Mouse (Mus musculus) neural tube, embryonic 10.5 days (tissue): ENCODE measurements at regions not wholly inside any gene's neighbourhood (a gene's known extent, or its start where the extent isn't known, plus 50 kb on each side); places are given as distances from the start of the nearest gene placed in this dataset.

Experiments
- DNase-seq: peaks from one replicate; pipeline ENCODE4 v3.0.0-alpha.2; 2017; ENCODE audit warnings: low spot score; ENCODE audit errors: extremely low spot score

- peak; percentile 70 for DNase-seq
These were observed 63.9 kb downstream of the Ddx3x start for GRCm38 (mm10) chrX:13344701-13345100.

DNA sequence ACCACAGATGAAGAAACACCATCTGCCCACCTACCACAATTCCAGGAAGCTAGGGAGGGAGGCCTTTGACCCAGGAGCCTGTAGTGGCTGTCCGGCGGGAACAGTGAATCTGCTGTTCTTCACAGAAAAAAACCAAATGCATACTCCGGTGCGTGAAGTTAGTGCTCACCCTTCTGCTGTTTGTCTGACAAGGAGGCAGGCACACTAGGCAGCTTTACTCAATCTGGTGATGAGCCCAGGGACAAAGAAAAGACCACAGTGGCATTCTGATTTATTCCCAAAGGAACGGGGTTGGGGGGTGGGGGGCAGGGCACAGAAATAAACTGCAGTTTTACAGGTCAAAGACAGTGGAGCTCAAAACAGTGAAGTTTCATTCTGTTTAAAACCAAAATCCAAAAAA is 64.4 kb downstream of the Ddx3x start:
- peak; percentile 48 for DNase-seq

GRCm38 (mm10) chrX:13346011-13346631 is 65.4 kb downstream of the Ddx3x start:
- peak; percentile 46 for DNase-seq

GRCm38 (mm10) chrX:13346696-13347026 is 65.9 kb downstream of the Ddx3x start:
- no peak for DNase-seq

DNA sequence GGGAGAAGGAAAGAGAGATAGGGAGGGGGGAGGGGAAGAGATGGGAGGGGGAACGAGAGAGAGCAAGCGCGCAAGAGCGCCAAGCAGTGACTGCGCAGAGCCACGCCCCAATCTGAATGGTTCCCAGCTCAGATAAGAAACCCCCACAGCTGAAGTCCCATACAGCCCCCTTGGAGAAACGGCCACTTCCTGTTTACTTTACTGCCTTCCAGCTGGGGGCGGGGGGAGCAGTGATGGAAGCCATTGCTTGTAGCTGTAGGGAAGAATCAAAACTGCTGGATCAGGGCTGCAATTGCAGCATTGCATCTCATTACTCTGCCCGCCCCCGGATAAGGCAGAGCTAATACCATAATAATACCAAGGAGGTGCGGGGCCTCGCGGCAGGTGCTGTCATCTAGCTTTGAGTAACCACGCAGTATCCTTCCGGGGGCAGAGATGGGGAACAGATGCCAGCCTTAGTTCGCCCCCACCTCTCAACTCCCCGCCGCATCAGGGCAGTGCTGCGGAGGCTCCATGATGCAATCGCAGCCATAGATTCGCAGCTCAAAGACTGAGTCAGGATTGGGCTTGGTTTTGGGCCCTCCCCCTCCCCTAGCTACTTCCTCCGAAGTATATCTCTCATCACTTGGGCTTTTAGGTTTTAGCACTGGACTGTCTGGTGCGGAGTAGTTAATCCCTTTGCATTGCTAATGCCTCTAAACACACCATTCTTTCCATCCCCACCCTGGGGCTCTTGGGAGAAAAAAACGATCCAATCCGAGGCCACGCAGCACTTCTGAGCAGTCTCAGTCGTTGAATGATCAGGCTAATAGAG is 66.5 kb downstream of the Ddx3x start:
- peak; percentile 65 for DNase-seq

DNA sequence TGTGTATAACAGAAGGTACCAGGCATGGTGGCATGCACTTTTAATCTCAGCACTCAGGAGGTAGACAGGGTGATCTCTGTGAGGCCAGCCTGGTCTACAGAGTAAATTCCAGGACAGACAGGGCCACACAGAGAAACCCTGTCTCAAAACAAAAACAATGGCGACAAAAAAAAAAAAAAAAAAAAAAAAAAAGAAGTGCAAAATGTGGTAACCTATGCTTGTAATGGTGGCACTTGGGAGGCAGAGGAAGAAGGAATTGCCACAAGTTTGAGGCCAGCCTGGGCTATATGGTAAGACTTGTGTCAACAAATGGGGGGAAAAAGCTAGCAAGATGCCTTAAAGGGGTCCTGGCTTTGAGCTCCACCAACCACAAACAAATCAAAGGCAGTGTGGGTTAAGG is 67.6 kb downstream of the Ddx3x start:
- DNase-seq = no peak

DNA sequence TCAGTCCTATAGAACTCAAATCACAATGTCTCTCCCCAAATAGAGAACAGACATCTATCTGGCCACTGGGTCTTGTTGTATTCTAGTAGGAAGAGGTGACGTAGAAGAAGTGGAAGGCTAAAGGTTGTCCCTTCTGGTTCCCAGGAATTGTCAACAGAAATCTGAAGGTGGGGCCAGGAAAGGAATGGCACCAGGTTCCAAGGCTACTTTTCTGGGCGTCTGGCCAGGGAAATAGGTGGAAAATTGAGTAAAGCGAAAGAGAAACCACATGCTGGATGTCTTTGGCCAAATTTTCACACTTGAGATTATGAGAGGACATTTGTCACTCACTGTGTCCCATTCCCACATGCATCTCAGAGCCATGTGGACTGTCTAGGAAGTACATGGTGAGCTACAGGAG is 69.7 kb downstream of the Ddx3x start:
- DNase-seq = no peak

- no peak for DNase-seq
These were observed 76.5 kb downstream of the Ddx3x start for GRCm38 (mm10) chrX:13357149-13357783.

DNA sequence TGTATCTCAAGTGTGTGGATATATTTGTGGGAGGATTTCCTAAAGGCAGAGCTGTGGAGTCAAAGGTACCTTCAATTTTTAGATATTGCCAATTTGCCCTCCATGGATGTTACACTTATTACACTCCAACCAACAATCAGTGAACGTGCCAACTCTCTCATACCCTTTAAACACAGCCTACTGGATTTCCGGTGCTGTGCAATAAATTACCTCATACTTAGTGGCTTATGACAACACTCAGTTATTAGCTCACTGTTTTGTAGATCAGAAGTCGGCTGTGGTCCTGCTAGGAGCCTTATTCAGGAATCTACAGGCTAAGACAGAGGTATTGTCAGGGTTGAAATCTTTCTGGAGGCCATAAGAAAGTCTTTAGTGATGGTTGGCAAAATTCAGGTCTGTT is 77.2 kb downstream of the Ddx3x start:
- no peak for DNase-seq

- no peak for DNase-seq
These were observed 79.7 kb downstream of the Ddx3x start for GRCm38 (mm10) chrX:13360436-13360835.

DNA sequence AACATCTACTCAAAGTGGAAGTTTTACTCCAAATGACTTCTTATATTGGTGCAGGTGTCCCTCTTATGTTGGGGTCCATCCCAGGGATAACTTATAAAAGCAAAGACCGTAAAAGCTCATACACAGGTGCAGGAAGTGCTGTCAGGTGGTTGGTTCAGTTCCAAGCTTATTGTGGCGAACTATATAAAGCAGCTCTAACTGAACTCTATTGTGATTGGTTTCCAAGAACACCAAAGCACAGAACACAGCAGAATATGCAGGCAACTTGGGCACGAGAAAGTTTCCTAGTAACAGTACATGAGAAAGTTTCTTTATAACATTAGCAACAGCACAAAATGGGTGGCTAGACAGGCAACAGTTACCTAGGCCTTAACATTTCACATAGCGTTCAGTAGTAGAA is 89.5 kb downstream of the Ddx3x start:
- no peak for DNase-seq

- no peak for DNase-seq
These were observed 92.0 kb downstream of the Ddx3x start for GRCm38 (mm10) chrX:13372752-13373151.

DNA sequence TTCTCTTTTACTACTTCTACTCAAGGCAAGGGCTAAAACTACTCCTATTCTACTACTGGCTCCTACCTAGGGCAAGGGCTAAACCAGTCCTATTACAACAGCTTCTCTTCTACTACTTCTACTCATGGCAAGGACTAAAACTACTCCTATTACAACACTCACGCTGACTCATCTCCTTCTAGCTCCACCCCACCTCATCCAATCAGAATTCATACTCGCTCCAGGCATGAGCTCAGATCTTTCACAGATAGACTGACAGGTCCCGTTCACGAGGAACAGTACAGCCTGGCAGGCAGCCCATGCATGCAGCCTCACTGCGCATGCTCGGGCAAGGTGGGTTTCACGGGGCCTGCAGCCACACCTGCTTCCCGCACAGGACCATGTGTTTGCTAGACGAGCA is 79.6 kb upstream of the Nyx start:
- no peak for DNase-seq

DNA sequence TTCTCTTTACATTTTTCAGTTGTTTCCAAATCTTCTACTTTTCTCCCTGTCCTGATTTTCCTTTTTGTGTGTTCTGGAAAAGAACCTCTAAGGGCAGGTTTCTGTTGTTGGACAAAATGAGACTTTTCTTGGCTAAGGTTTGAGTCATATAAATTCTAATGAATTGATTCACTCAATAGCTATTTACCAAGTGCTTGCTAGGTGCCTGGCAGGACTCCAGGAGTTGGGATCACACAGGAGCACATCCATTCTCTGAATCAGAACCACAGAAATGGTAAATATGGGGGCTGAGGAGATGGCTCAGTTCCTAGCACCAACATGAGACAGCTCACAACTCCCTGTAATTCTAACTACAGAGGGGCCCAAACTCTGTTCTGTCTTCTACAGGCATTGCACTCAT is 67.4 kb upstream of the Nyx start:
- no peak for DNase-seq

DNA sequence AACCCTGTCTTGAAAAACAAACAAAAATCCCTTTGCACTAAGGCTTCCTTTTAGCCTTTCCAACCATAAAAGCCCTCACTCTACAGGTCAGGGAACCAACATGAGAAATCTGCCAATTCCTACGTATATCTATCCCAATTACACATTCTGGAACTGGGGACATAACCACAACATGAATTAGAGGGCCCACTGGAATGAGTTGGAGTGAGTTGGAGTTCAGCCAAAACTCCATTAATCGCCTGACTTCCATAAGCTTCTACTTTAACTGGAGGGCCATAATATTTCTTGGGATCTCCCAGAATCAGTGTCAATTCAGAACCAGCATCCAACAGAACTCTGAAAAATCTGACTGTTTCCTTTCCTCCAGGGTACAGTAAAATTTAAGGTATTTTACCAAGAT is 53.2 kb upstream of the Nyx start:
- no peak for DNase-seq

GRCm38 (mm10) chrX:13413135-13413534 is 52.8 kb upstream of the Nyx start:
- DNase-seq = no peak
